Mouse (Mus musculus) cerebellum, adult 11-12 months (tissue): ENCODE results near the gene Hist1h1t.
A peak's percentile ranks its signal among the peaks of the same experiment; 100 is the strongest.

Experiments
- DNase-seq: peaks from one replicate; pipeline ENCODE4 v3.0.0; 2022

Hist1h1t gene

DNA sequence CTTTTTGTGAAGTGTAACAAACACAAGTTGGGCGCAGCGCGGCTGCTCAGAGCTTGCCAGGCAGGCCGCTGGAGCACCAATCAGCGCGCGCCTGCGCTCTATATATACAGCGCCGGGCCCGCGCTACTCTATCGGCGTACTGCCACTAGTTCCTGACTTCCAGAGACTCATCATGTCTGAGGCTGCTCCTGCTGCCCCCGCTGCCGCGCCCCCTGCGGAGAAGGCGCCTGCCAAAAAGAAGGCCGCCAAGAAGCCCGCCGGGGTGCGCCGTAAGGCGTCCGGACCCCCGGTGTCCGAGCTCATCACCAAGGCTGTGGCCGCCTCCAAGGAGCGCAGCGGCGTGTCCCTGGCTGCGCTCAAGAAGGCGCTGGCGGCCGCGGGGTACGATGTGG lies 43.1 kb downstream of the Hist1h1t start, which contains the start of gene Hist1h1c:
Gene Hist1h1c, plus strand, starts transcription at position 132 of the 392 bp plus-strand sequence.
- DNase-seq, result peak; percentile 85

DNA sequence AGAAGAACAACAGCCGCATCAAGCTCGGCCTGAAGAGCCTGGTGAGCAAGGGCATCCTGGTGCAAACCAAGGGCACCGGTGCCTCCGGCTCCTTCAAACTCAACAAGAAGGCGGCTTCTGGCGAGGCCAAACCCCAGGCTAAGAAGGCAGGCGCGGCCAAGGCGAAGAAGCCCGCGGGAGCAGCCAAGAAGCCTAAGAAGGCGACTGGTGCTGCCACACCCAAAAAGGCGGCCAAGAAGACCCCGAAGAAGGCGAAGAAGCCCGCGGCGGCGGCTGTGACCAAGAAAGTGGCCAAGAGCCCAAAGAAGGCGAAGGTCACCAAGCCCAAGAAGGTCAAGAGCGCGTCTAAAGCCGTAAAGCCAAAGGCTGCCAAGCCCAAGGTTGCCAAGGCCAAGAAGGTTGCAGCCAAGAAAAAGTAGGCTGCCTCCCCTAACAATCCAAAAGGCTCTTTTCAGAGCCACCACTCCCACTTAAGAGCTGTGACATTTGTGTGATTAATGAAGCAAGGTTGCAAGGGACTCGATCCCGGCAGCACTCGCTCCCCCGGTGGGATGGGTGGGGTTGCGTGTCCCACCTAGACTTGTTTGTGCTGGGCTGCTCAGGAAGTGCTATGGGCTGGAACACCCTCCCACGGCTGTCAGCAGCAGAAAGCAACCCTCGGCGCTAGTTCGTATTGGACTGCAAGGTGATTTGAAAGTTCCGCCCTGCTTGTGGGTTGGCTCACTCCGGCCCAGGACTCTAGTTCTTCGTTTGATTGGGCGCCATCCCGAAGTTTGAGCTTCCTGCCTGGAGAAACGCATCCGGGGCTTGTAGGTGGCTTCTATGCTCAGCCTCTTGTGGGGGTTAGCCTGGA lies 43.7 kb downstream of the Hist1h1t start:
- peak; percentile 94 for DNase-seq

DNA sequence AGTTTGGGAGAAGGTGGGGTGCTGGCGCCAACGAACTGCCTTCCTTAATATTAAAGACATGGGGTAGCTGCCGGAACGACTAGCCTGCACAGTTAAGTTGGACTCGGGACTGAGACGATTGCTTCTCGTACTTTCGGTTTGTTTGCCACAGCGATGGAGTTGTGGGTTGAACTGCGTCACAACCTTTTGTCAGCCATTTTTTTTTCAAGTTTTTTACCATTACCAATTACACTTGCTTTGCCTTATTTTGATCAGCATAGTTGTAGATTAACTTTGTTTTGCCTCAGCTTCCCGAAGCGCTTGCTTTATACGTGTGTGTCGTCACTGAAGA lies 44.3 kb downstream of the Hist1h1t start:
- no peak for DNase-seq

DNA sequence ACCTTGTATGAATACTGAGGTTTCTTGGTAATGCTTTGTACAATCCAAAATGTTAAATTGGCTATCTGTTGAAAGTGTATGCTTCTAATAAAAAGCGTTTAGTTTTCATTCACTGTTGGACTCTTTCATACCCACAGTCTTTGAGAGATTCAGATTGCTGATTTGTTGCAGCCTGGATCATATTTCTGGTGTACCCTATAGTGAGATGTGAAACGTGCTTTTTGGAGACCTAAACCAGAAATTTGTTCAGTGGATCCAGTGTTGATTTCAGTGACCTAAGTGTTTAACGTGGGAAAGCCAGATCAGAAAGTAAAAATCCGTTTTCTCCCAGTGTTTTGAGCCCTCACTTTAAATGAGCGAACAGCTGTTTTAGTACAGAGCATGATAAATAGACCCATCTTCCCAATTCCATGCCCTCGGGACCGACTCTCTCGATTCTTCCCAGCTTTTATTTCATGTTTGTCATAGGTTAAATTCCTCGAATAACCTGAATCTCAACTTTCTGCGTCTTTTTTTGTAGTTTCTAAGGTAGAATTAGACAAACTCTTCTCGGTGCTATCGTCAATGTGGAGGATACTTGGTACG lies 44.7 kb downstream of the Hist1h1t start:
- DNase-seq, result no peak

DNA sequence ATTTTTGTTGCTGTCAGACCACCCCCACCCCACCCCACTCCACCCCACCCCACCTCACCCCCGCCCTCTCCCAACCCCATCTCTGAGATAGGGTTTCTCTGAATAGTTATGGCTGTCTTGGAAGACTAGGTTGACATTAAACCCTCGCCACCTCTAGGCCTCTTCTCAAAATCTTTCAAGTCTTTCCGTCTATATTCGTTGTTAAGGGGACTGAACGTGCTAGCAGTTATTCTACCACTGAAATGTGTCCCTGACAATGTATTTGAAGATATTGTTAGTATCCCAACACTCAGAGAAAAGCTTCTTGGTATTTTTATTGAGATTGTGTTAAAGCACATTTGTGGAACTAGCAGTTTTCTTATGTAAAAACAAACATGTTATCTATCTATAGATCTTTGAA lies 45.3 kb downstream of the Hist1h1t start:
- DNase-seq, result no peak

DNA sequence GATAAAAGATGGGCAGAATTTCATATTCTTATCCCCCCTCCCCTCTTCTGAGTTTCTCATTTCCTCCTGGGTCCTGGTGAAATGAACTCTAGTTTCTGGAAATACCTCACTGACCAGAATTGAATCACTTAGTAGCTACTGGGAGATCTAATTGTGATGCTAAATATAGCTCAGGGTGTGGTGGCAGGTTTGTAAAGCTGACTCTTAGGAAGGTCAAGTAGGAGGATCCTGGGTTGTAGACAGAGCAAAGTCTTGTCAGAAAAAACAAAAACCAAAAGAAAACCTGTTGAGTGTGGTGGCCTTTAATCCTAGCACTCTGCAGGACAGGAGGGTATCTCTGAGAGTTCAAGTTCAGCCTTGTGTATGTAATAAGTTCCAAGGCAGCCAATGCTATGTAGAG lies 46.4 kb downstream of the Hist1h1t start:
- DNase-seq, result no peak

DNA sequence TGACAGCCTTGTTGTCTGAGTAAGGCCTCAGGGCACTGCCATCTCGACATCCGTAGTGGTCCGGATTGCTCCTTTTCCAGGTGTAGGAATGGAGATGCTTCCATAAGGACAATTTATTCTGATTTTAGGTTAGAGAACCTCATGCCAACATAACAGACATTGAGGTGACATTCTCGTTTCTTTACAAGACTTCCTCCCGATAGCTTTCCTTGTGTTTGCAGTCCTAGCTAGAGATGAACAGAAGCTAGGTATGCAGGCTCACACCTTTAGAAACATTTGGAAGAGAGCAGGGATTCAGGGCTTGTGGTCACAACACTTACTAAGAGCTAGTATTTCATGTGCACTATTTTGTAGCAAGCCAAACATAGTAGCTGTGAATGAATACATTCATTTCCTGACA lies 47.6 kb downstream of the Hist1h1t start:
- no peak for DNase-seq

DNA sequence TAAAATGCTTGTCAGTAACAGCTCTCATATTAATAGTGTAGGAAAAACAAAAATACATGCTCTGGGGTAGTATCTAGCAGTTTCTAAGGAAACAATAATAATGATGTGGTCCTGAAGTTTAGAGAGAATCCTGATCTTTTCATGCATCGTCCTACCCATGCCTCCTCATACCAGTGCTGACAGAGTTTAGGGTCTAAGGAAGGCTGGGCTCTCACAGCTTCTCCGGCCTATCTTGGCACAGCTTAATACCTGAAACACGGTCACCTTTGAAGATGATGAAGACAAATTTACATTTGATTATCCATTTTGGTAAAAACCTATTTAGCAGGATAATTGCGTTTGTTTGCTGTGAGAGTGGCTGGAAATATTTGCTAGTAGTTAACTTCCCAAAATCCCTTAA lies 48.3 kb downstream of the Hist1h1t start:
- no peak for DNase-seq

DNA sequence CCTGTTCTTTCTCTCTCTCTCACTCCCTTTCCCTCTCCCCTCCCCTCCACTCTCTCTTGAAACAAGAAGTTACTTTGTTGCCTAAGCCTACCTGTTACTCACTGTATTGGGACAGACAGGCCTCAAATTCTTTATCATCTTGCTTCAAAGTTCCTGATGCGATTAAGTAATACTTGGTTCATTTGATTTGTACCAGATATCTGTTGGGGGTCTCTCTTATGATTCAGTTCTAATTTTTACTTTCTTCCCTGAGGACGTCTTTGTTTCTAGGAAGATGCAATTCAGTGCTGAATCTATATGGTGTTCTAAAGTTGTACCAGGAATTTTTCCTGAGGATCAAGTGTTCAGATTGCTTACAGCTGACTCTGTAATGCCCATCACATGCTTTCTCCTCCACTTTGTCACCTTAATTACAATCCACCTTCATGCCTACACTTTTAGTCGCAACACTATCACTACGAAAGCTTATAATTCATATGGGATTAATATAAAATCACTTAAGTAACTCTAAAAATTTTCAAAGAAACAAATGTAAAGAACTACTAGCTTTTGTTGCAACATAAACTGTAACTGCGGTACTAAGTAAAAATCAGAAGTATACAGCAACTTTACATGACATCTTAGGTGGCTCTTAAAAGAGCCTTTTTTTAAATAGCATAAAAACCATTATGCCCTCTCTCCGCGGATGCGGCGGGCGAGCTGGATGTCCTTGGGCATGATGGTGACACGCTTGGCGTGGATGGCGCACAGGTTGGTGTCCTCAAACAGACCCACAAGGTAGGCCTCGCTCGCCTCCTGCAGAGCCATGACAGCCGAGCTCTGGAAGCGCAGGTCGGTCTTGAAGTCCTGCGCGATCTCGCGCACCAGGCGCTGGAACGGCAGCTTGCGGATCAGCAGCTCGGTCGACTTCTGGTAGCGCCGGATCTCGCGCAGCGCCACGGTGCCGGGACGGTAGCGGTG lies 49.1 kb downstream of the Hist1h1t start:
- DNase-seq, result peak; percentile 35

DNA sequence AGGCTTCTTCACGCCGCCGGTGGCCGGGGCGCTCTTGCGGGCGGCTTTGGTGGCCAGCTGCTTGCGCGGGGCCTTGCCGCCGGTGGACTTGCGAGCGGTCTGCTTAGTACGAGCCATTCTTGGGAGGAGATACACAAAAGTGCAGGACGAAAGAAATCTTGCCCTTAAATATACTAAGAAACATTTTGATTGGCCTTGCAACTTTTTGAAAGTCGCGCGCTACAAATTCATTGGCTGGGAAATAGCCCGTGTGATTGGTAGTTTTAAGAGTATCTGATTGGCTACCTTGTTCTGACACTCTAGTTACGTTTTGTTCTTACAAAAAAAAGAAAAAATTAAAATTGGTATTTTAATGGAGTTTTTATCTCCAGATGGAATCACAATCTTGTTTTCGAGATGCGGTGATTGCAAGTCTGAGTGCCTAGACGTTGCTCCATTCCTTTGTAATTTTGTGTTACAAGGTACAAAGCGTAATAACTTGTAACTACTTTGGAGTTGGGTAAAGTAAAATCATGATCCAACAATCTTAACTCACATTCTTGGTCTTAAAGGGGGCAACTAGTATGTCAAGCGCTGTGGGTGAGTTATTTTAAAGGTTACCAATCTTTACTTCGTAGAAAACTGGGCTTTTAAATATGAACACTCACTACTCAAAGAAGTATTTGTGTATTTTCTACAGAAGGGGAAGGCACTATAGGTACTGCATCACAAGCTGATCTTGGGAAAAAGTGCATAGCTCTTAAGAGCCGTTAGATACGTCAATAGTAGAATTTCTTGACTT lies 50.0 kb downstream of the Hist1h1t start, which contains the start of gene Hist1h3c:
Gene Hist1h3c, minus strand, starts transcription at position 222 of the 781 bp plus-strand sequence.
- peak; percentile 71 for DNase-seq
